Mouse (Mus musculus) midbrain, embryonic 10.5 days (tissue): ENCODE measurements around the gene Trim71. TPM values are rescaled to one million over a fixed set of nuclear protein-coding genes. Genes with fewer than 3 reads are reported as not detected.
"Not testable (repeated sequence)": the region's sequence is repeated elsewhere in the genome, so short reads cannot be mapped to it uniquely, and the experiment has no call there.

ENCODE experiments used
- DNase-seq: peaks from one replicate; pipeline ENCODE4 v3.0.0-alpha.2; 2017; ENCODE audit warnings: low spot score
- H3K27ac ChIP-seq: fragments of 300-500 bp; sonication (generic); replicated peaks from 2 replicates; pipeline ENCODE4 v1.5.1; 2016; ENCODE audit warnings: mild to moderate bottlenecking
- H3K27me3 ChIP-seq: fragments of 300-500 bp; sonication (generic); 2 replicates; pipeline ENCODE4 v1.6.1; 2016; ENCODE audit warnings: low read depth, mild to moderate bottlenecking; ENCODE audit not compliant: poor library complexity, severe bottlenecking
- H3K36me3 ChIP-seq: fragments of 300-500 bp; sonication (generic); 2 replicates; pipeline ENCODE4 v1.6.1; 2016; ENCODE audit warnings: mild to moderate bottlenecking, moderate library complexity
- H3K4me1 ChIP-seq: fragments of 300-500 bp; sonication (generic); 2 replicates; pipeline ENCODE4 v1.6.1; 2016
- H3K4me3 ChIP-seq: fragments of 300-500 bp; sonication (generic); 2 replicates; pipeline ENCODE4 v1.5.1; 2016; ENCODE audit warnings: mild to moderate bottlenecking, moderate library complexity
- H3K9me3 ChIP-seq: fragments of 300-500 bp; sonication (generic); replicated peaks from 2 replicates; pipeline ENCODE4 v1.6.1; 2016; ENCODE audit warnings: mild to moderate bottlenecking
- WGBS: fragments of 180-500 bp; shearing (Covaris S2); methylation state at CpG from one replicate; pipeline ENCODE4 v1.1.7; 2016; 5-methylcytosine and 5-hydroxymethylcytosine counted together
- polyA plus RNA-seq: library from polyadenylated mRNA; unstranded; fragments of >200 nt; fragmentation: Nextera tagmentation; extraction: Ambion mirVana; gene quantifications from 2 replicates; pipeline ENCODE4 v1.2.1, GENCODE M21; 2016

The Trim71 gene
- polyA plus RNA-seq, 1 experiment from 2014 or later = 6.8 TPM

GRCm38 (mm10) chr9:114531276-114531675, 32.9 kb downstream of the Trim71 start:
- H3K4me1 ChIP-seq = peaks cover 92% of the 10 kb centered on the region
- peak overlapping the region; percentile 64 for H3K27ac ChIP-seq
- DNase-seq = no peak
- 44% methylated on average over 11 of the region's 11 CpGs for WGBS
- no peaks in the 10 kb centered on the region for H3K9me3 ChIP-seq
- H3K36me3 ChIP-seq = no peaks in the 10 kb centered on the region
- no peaks in the 10 kb centered on the region for H3K27me3 ChIP-seq
- no peak overlapping the region for H3K4me3 ChIP-seq

GRCm38 (mm10) chr9:114528680-114529048, 35.5 kb downstream of the Trim71 start:
- 50% methylated on average over 9 of the region's 9 CpGs for WGBS
- peak overlapping the region; percentile 88 for H3K27ac ChIP-seq
- no peaks in the 10 kb centered on the region for H3K27me3 ChIP-seq
- DNase-seq = no peak
- peaks cover 91% of the 10 kb centered on the region for H3K4me1 ChIP-seq
- H3K4me3 ChIP-seq = no peak overlapping the region
- peaks cover 16% of the 10 kb centered on the region for H3K36me3 ChIP-seq
- no peaks in the 10 kb centered on the region for H3K9me3 ChIP-seq

- peak; percentile 91 for DNase-seq
- whole genome bisulfite sequencing = 2% methylated on average over 17 of the region's 17 CpGs
- H3K9me3 ChIP-seq = no peaks in the 10 kb centered on the region
- no peaks in the 10 kb centered on the region for H3K27me3 ChIP-seq
- H3K4me3 ChIP-seq = peak overlapping the region; percentile 41
- H3K4me1 ChIP-seq = peaks cover 89% of the 10 kb centered on the region
- peaks cover 21% of the 10 kb centered on the region for H3K36me3 ChIP-seq
- peak overlapping the region; percentile 88 for H3K27ac ChIP-seq
Measured at GRCm38 (mm10) chr9:114527992-114528679, 36.0 kb downstream of the Trim71 start.

- Histone ChIP-seq H3K27me3 (no peaks in the 10 kb centered on the region), H3K4me3 (peak overlapping the region; percentile 41), H3K27ac (peak overlapping the region; percentile 88), H3K4me1 (peaks cover 80% of the 10 kb centered on the region), H3K9me3 (no peaks in the 10 kb centered on the region), H3K36me3 (peaks cover 31% of the 10 kb centered on the region)
- DNase-seq = peak; percentile 85
- under 1% methylated on average over 16 of the region's 16 CpGs for WGBS
Measured at GRCm38 (mm10) chr9:114527085-114527484, 37.1 kb downstream of the Trim71 start.

- H3K27me3 ChIP-seq = no peaks in the 10 kb centered on the region
- H3K4me3 ChIP-seq = peak overlapping the region; percentile 41
Measured at GRCm38 (mm10) chr9:114526581-114526980, 37.6 kb downstream of the Trim71 start.

GRCm38 (mm10) chr9:114525891-114526290, 38.3 kb downstream of the Trim71 start:
- peaks cover 37% of the 10 kb centered on the region for H3K36me3 ChIP-seq
- H3K9me3 ChIP-seq = no peaks in the 10 kb centered on the region
- H3K4me3 ChIP-seq = peak overlapping the region; percentile 41
- peaks cover 68% of the 10 kb centered on the region for H3K4me1 ChIP-seq
- WGBS = 3% methylated on average over 8 of the region's 8 CpGs
- DNase-seq = no peak
- no peaks in the 10 kb centered on the region for H3K27me3 ChIP-seq
- H3K27ac ChIP-seq = peak overlapping the region; percentile 88

More at GRCm38 (mm10) chr9:114526581-114526980, 37.6 kb downstream of the Trim71 start:
- Histone ChIP-seq H3K27ac (peak overlapping the region; percentile 88), H3K36me3 (peaks cover 35% of the 10 kb centered on the region), H3K4me1 (peaks cover 75% of the 10 kb centered on the region), H3K9me3 (no peaks in the 10 kb centered on the region)
- no peak for DNase-seq
- 3% methylated on average over 8 of the region's 8 CpGs for WGBS

- DNase-seq = no peak
- whole genome bisulfite sequencing = 83% methylated on average over 15 of the region's 15 CpGs
- Histone ChIP-seq H3K9me3 (no peaks in the 10 kb centered on the region), H3K36me3 (peaks cover 37% of the 10 kb centered on the region), H3K4me3 (no peak overlapping the region), H3K27ac (peak overlapping the region; percentile 88; the same call in 1 of the 2 replicates), H3K4me1 (peaks cover 61% of the 10 kb centered on the region), H3K27me3 (no peaks in the 10 kb centered on the region)
Measured at GRCm38 (mm10) chr9:114525073-114525633, 39.0 kb downstream of the Trim71 start.

- Histone ChIP-seq H3K27me3 (no peaks in the 10 kb centered on the region), H3K4me3 (no peak overlapping the region), H3K4me1 (peaks cover 38% of the 10 kb centered on the region), H3K9me3 (no peaks in the 10 kb centered on the region), H3K27ac (no peak overlapping the region), H3K36me3 (peaks cover 53% of the 10 kb centered on the region)
- DNase-seq = no peak
- WGBS = 89% methylated on average over 9 of the region's 9 CpGs
Measured at GRCm38 (mm10) chr9:114522501-114522900, 41.7 kb downstream of the Trim71 start.

- 67% methylated on average over 5 of the region's 5 CpGs for WGBS
- DNase-seq = no peak
- Histone ChIP-seq H3K4me1 (peaks cover 34% of the 10 kb centered on the region), H3K9me3 (no peaks in the 10 kb centered on the region), H3K27ac (no peak overlapping the region), H3K4me3 (no peak overlapping the region), H3K27me3 (no peaks in the 10 kb centered on the region), H3K36me3 (peaks cover 58% of the 10 kb centered on the region)
Measured at GRCm38 (mm10) chr9:114522041-114522440, 42.1 kb downstream of the Trim71 start.

- H3K9me3 ChIP-seq, H3K27ac ChIP-seq, DNase-seq, H3K27me3 ChIP-seq, H3K4me3 ChIP-seq: not testable (repeated sequence)
- peaks cover 18% of the 10 kb centered on the region for H3K4me1 ChIP-seq
- 78% methylated on average over 4 of the region's 4 CpGs for WGBS
- peaks cover 73% of the 10 kb centered on the region for H3K36me3 ChIP-seq
Measured at GRCm38 (mm10) chr9:114520529-114520928, 43.6 kb downstream of the Trim71 start.

- Histone ChIP-seq H3K36me3 (peaks cover 76% of the 10 kb centered on the region), H3K9me3 (peaks cover 22% of the 10 kb centered on the region)
- 81% methylated on average over 9 of the region's 9 CpGs for WGBS
Measured at GRCm38 (mm10) chr9:114518812-114519477, 45.2 kb downstream of the Trim71 start.

GRCm38 (mm10) chr9:114517924-114518497, 46.2 kb downstream of the Trim71 start:
- no peak overlapping the region for H3K27ac ChIP-seq
- H3K36me3 ChIP-seq = peaks cover 76% of the 10 kb centered on the region
- no peaks in the 10 kb centered on the region for H3K4me1 ChIP-seq
- H3K4me3 ChIP-seq = no peak overlapping the region
- DNase-seq = no peak
- 90% methylated on average over 13 of the region's 13 CpGs for WGBS
- H3K9me3 ChIP-seq = peaks cover 32% of the 10 kb centered on the region
- H3K27me3 ChIP-seq = no peaks in the 10 kb centered on the region

More at GRCm38 (mm10) chr9:114518812-114519477, 45.2 kb downstream of the Trim71 start:
- no peaks in the 10 kb centered on the region for H3K27me3 ChIP-seq
- H3K4me3 ChIP-seq = no peak overlapping the region
- no peak overlapping the region for H3K27ac ChIP-seq
- H3K4me1 ChIP-seq = 0 out of 2 replicates have a peak, but pooled peaks cover 3% of the 10 kb centered on the region
- no peak for DNase-seq
